Mouse (Mus musculus) gonadal fat pad, adult 2 months (tissue): ENCODE data around the gene Sbds. TPM values are rescaled to one million over a fixed set of nuclear protein-coding genes. Genes with fewer than 3 reads are reported as not detected.

ENCODE experiments used
- DNase-seq: peaks from one replicate; pipeline ENCODE4 v3.0.0-alpha.2; 2012; ENCODE audit warnings: low read depth
- polyA plus RNA-seq: library from polyadenylated mRNA; depleted of rRNA; stranded (reverse); fragments of >200 nt; gene quantifications from 2 replicates; pipeline ENCODE4 v1.2.3, GENCODE M21; 2012; rRNA removed

The Sbds gene
- polyA plus RNA-seq, 1 experiment, result 37.0 TPM

DNA sequence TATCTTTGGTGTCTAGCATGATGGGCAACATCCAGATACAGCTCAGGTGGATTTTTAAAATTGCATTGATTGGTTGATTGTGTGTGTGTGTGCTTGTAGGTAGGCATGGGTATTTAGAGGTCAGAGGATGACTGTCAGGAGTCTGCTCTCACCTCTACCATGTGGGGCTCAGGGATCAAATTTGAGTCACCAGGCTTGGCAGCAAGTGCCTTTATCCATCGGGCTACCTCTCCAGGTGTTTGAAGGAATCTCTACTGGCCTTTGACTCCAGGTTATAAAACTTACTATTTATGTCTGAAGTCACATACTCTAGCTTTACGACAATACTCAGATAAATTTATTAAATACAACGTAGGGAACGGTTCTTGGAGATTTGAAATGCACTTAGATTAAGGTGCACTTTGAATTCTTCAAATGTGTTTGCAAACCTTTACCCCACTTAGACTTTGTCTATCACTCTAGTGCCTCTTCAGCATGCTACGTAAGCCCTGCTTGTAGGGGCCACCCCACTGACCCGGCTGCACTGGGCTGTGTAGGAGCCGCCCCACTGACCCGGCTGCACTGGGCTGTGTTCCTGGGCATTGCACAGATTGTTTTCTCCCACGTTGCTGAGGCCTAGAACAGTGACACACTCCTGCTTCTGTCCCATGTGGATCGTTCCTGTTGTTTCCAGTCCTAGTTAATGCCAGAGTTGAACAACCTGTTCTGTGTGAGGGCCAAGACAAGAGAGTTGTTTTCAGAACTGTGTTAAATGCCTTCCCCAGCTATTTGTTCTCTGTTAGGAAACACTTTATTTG, 54.9 kb downstream of the Sbds start:
- DNase-seq, result no peak

DNA sequence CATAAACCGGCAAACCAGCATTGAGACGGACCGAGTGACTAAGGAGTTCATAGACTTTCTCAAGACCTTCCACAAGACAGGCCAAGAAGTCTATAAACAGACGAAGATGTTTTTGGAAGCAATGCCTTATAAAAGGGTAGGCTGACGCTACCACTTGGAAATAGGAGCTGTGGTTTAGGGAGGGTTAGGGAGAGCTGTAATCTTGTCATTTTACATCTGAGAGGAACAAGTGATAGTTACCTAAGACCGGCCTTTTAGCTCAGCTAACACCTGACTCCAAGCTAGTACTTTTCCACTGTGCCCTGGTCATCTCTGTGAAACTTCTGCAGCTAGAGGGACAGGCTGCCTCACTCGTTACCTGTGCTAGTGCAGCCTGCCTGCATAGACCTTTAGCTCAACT, 57.3 kb downstream of the Sbds start:
- no peak for DNase-seq

DNA sequence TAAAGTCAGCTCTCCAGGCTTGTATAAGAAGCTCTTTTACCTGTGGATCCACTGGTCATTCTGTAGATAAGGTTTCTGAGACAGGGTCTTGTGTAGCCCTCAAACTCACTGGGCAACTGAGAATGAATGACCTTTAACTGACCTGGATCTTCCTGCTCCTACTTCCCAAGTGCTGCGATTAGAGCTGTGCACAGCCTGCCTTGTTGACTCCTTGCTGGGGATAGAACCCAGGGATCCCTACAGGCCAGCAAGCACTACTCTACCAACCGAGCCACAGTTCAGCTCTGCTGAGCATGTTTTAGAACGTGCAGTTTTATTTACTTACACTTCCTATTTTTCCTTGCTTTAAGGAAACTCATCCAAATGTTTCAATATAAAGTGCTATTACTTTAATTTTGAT, 57.9 kb downstream of the Sbds start:
- no peak for DNase-seq

DNA sequence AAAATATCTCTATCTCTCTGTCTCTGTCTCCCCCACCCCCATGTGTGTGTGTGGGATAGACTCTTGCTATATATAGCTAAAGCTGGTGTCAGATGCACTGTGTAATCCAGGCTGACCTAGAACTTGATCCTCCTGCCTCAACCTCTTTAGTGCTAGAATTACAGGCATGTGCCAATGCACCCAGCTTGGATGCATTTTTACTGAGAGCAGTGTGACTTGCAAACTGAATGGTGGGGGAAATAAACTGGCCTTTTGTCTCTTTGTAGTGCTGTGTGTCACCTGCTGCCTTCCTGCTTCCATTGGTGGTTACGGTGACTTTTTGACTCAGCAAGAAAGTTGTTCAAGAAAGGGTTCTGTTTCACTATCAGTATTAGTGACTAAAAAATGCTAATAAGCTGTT, 59.0 kb downstream of the Sbds start:
- DNase-seq, result no peak

Other genes with a start within 250 kb of the Sbds start
- gene Asl, start 226.3 kb downstream of the Sbds start, polyA plus RNA-seq, result 90.2 and 116 TPM in 2 replicates
- 17.4 and 19.0 TPM in 2 replicates for gene Crcp, start 226.2 kb downstream of the Sbds start, polyA plus RNA-seq
- 19.1 and 22.2 TPM in 2 replicates for gene Tpst1, start 182.2 kb downstream of the Sbds start, polyA plus RNA-seq
- gene Kctd7, start 110.7 kb downstream of the Sbds start, polyA plus RNA-seq, result 8.4 and 9.7 TPM in 2 replicates
- gene Rabgef1, start 83.7 kb downstream of the Sbds start, polyA plus RNA-seq, result 18.8 and 23.7 TPM in 2 replicates
- gene Tmem248, start 38.4 kb downstream of the Sbds start, polyA plus RNA-seq, result 39.7 and 55.6 TPM in 2 replicates
- 13.8 and 15.7 TPM in 2 replicates for gene Tyw1, start 89 bp upstream of the Sbds start, polyA plus RNA-seq
- gene Caln1, start 113.9 kb upstream of the Sbds start, polyA plus RNA-seq, result 0.12 and 0.36 TPM in 2 replicates
- gene A330070K13Rik, start 129.1 kb upstream of the Sbds start, polyA plus RNA-seq, result not detected in 2 replicates